Mouse (Mus musculus): ENCODE results near the gene Cd3g.

Cd3g gene

GRCm38 (mm10) chr9:44919606-44920005 is 60.6 kb downstream of the Cd3g start:
- DNase-seq (ENCODE audit: low read depth, low spot score), result no peak

Measured in forelimb bud, embryonic 11.5 days (tissue).